Mouse (Mus musculus): Measurements from ENCODE around the gene Ano2.

The Ano2 gene

GRCm38 (mm10) chr6:126080531-126080930 is 390.3 kb downstream of the Ano2 start:
- no peak for DNase-seq

- no peak for DNase-seq
Observed at GRCm38 (mm10) chr6:126086321-126086950, 396.2 kb downstream of the Ano2 start.

- DNase-seq = no peak
Observed at GRCm38 (mm10) chr6:126088489-126089265, 398.5 kb downstream of the Ano2 start.

Data from lung, postnatal 4 days (tissue).